Mouse (Mus musculus): ENCODE data around the gene Ccdc32.

The Ccdc32 gene

GRCm38 (mm10) chr2:119015604-119016180 lies 13.5 kb downstream of the Ccdc32 start:
- DNase-seq (ENCODE audit: low read depth, low spot score): no peak

- no peak for DNase-seq (ENCODE audit: low read depth, low spot score)
Measured at GRCm38 (mm10) chr2:119014989-119015388, 14.2 kb downstream of the Ccdc32 start.

GRCm38 (mm10) chr2:119009376-119009775 lies 19.8 kb downstream of the Ccdc32 start:
- no peak for DNase-seq (ENCODE audit: low read depth, low spot score)

GRCm38 (mm10) chr2:119006886-119007285 lies 22.3 kb downstream of the Ccdc32 start:
- DNase-seq (ENCODE audit: low read depth, low spot score): no peak

GRCm38 (mm10) chr2:118999025-118999639 lies 30.1 kb downstream of the Ccdc32 start:
- DNase-seq (ENCODE audit: low read depth, low spot score): no peak

- DNase-seq (ENCODE audit: low read depth, low spot score): no peak
Measured at GRCm38 (mm10) chr2:118998115-118998866, 30.9 kb downstream of the Ccdc32 start.

GRCm38 (mm10) chr2:118996798-118997105 lies 32.4 kb downstream of the Ccdc32 start:
- DNase-seq (ENCODE audit: low read depth, low spot score): no peak

GRCm38 (mm10) chr2:118995919-118996797 lies 33.0 kb downstream of the Ccdc32 start:
- DNase-seq (ENCODE audit: low read depth, low spot score): no peak

- no peak for DNase-seq (ENCODE audit: low read depth, low spot score)
Measured at GRCm38 (mm10) chr2:118995490-118995889, 33.7 kb downstream of the Ccdc32 start.

- no peak for DNase-seq (ENCODE audit: low read depth, low spot score)
Measured at GRCm38 (mm10) chr2:118983812-118984211, 45.4 kb downstream of the Ccdc32 start.

- DNase-seq (ENCODE audit: low read depth, low spot score): no peak
Measured at GRCm38 (mm10) chr2:118980841-118981240, 48.4 kb downstream of the Ccdc32 start.

GRCm38 (mm10) chr2:118978064-118978463 lies 51.1 kb downstream of the Ccdc32 start:
- peak; percentile 26 for DNase-seq (ENCODE audit: low read depth, low spot score)

- DNase-seq (ENCODE audit: low read depth, low spot score): no peak
Measured at GRCm38 (mm10) chr2:118976941-118977340, 52.3 kb downstream of the Ccdc32 start.

- peak; percentile 72 for DNase-seq (ENCODE audit: low read depth, low spot score)
Measured at GRCm38 (mm10) chr2:118976282-118976929, 52.8 kb downstream of the Ccdc32 start.

GRCm38 (mm10) chr2:118975855-118976254 lies 53.3 kb downstream of the Ccdc32 start:
- no peak for DNase-seq (ENCODE audit: low read depth, low spot score)

- DNase-seq (ENCODE audit: low read depth, low spot score): peak; percentile 85
Measured at GRCm38 (mm10) chr2:118972687-118973376, 56.4 kb downstream of the Ccdc32 start.

- no peak for DNase-seq (ENCODE audit: low read depth, low spot score)
Measured at GRCm38 (mm10) chr2:118972048-118972447, 57.1 kb downstream of the Ccdc32 start.

- DNase-seq (ENCODE audit: low read depth, low spot score): no peak
Measured at GRCm38 (mm10) chr2:118969585-118970147, 59.5 kb downstream of the Ccdc32 start.
